In the genomic region with DNA sequence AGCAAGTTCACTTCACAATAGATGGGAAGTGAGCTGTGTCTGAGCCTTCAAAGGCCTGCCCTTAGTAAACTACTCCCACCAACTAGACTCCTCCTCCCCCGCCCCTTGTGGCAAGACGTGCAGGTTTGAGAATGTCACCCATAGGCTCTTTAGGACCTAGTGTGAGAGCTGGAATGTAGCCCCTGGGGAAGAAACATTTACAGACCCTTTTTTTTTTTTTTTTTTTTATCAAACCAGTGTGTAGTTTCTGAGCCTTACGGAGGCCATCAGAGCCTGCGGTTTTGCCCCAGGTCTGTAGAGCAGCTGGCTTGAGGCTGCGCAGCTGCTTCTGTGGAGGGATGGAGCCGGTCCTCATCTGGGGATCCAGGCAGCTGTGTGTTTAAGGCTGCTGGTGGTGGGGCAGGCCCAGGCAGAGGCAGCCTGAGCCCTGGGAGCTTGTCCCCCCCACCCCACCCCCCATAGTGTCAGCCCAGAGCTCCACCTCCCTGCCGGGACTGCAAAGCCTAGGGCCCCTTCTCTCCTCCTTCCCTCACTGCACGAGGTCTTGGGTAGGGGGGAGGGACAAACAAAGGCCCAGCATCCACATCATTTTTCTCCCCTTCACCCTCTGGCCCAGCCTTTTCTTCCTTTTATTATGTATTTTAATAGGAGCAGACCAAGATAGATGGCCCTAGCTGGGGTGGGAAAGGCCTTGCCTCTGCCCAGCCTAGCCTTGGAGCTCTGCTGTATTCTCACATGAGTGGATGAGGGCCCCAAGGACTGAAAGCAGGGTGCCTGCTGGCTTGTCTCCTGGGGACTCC, we compare ENCODE assay signal across 10 mouse cellular contexts. TPM values are rescaled to one million over a fixed set of nuclear protein-coding genes. Genes with fewer than 3 reads are reported as not detected.
DNase-seq lines count a peak whose midpoint lies in the region; ATAC-seq and TF ChIP-seq lines count a peak whose summit lies in the region.
"Had no signal": no experiment of that assay in that cellular context is flagged by ENCODE, and none has a peak within 500 bp of the region (broad histone marks: within the 10 kb centered on the region; RNA-seq: fewer than 3 reads in every experiment).

No protein-coding gene starts in this region.

- TF ChIP-seq POLR2A in lung, adult 2 months (IDR thresholded peaks at IDR 0.05; ENCODE audit: borderline replicate concordance, extremely low read depth, low read depth, low read length) = no peak

- H3K27ac ChIP-seq in kidney, embryonic 14.5 days (ENCODE audit: low read depth, low read length) = peak overlapping the region; percentile 3
- H3K27ac ChIP-seq in hindbrain, embryonic 12.5 days = peak overlapping the region; percentile 58
- no peak overlapping the region for H3K27ac ChIP-seq in neural tube, embryonic 12.5 days
- H3K27ac ChIP-seq: heart, embryonic 13.5 days had no signal

- no peak overlapping the region for H3K9ac ChIP-seq in kidney, embryonic 14.5 days (ENCODE audit: low read depth, low read length)
- H3K9ac ChIP-seq in hindbrain, embryonic 12.5 days = no peak overlapping the region; the same call in 1 of the 2 replicates
- no peak overlapping the region for H3K9ac ChIP-seq in neural tube, embryonic 12.5 days
- H3K9ac ChIP-seq: heart, embryonic 13.5 days had no signal

- H3K36me3 ChIP-seq in kidney, embryonic 14.5 days (ENCODE audit: control insufficient read depth, insufficient read depth, low read length) = no peaks in the 10 kb centered on the region
- no peaks in the 10 kb centered on the region for H3K36me3 ChIP-seq in hindbrain, embryonic 12.5 days
- no peaks in the 10 kb centered on the region for H3K36me3 ChIP-seq in neural tube, embryonic 12.5 days
- H3K36me3 ChIP-seq: heart, embryonic 13.5 days had no signal

- no peaks in the 10 kb centered on the region for H3K9me3 ChIP-seq in kidney, embryonic 14.5 days (ENCODE audit: control insufficient read depth, low read length)
- H3K9me3 ChIP-seq in hindbrain, embryonic 12.5 days (replicated peaks) = no peaks in the 10 kb centered on the region
- no peaks in the 10 kb centered on the region; the same call in 1 of the 2 replicates for H3K9me3 ChIP-seq in neural tube, embryonic 12.5 days

- no peak overlapping the region for H3K4me2 ChIP-seq in kidney, embryonic 14.5 days (replicated peaks; ENCODE audit: low read depth, low read length)
- no peak overlapping the region for H3K4me2 ChIP-seq in hindbrain, embryonic 12.5 days (replicated peaks)
- no peak overlapping the region for H3K4me2 ChIP-seq in neural tube, embryonic 12.5 days (replicated peaks)
- H3K4me2 ChIP-seq: heart, embryonic 13.5 days had no signal

- 23% methylated on average over 7 of the region's 8 CpGs for WGBS in kidney, embryonic 14.5 days
- 12% methylated on average over 8 of the region's 8 CpGs for WGBS in hindbrain, embryonic 12.5 days
- WGBS in neural tube, embryonic 12.5 days = 14% methylated on average over 8 of the region's 8 CpGs
- WGBS in lung, adult 2 months = 66% methylated on average over 8 of the region's 8 CpGs

- ATAC-seq in kidney, embryonic 14.5 days (ENCODE audit: low FRiP score, low TSS enrichment) = peak; percentile 81
- peak; percentile 86 for ATAC-seq in hindbrain, embryonic 12.5 days (ENCODE audit: low FRiP score)
- peak; percentile 71 for ATAC-seq in neural tube, embryonic 12.5 days (ENCODE audit: low FRiP score, low read depth)

- H3K4me3 ChIP-seq in kidney, embryonic 14.5 days (ENCODE audit: low read length) = no peak overlapping the region
- H3K4me3 ChIP-seq in hindbrain, embryonic 12.5 days = no peak overlapping the region
- no peak overlapping the region for H3K4me3 ChIP-seq in neural tube, embryonic 12.5 days
- H3K4me3 ChIP-seq in lung, adult 2 months (replicated peaks; ENCODE audit: extremely low read depth, low read depth, low read length) = no peak overlapping the region
- H3K4me3 ChIP-seq: heart, embryonic 13.5 days had no signal

- no peak for TF ChIP-seq CTCF in lung, adult 2 months (IDR thresholded peaks at IDR 0.05; ENCODE audit: insufficient read depth, low read length)

- H3K4me1 ChIP-seq in kidney, embryonic 14.5 days (ENCODE audit: control insufficient read depth, insufficient read depth, low read length) = no peaks in the 10 kb centered on the region
- H3K4me1 ChIP-seq in hindbrain, embryonic 12.5 days = peaks cover 19% of the 10 kb centered on the region
- H3K4me1 ChIP-seq in neural tube, embryonic 12.5 days = peaks cover 13% of the 10 kb centered on the region
- no peaks in the 10 kb centered on the region for H3K4me1 ChIP-seq in lung, adult 2 months (ENCODE audit: control insufficient read depth, insufficient read depth, low read length)

- no peak for DNase-seq in kidney, adult 18-20 months
- DNase-seq in WW6 (ENCODE audit: low read depth, low spot score) = peak; percentile 28
- no peak for DNase-seq in frontal cortex, adult 2 months (ENCODE audit: extremely low spot score in 1 of 2, low spot score in 1 of 2)
- no peak for DNase-seq in urinary bladder, postnatal 25 days (ENCODE audit: low spot score)
- no peak for DNase-seq in lung, adult 2 months
- DNase-seq: adrenal gland, postnatal 25 days had no signal

- no peaks in the 10 kb centered on the region for H3K27me3 ChIP-seq in kidney, embryonic 14.5 days (ENCODE audit: control insufficient read depth, insufficient read depth, low read length)
- peaks cover 5% of the 10 kb centered on the region for H3K27me3 ChIP-seq in hindbrain, embryonic 12.5 days
- no peaks in the 10 kb centered on the region for H3K27me3 ChIP-seq in neural tube, embryonic 12.5 days (replicated peaks)

RNA-seq across cellular contexts. Expression of a gene that starts 26.2 kb away (rescaled TPM):
- polyA plus RNA-seq in kidney, embryonic 14.5 days (2014; fragmentation: Nextera tagmentation; extraction: Ambion mirVana) = 5.9 and 6.2 TPM in 2 replicates
- 11.1 and 11.2 TPM in 2 replicates for polyA plus RNA-seq in hindbrain, embryonic 12.5 days (2016; fragmentation: Nextera tagmentation; extraction: Ambion mirVana)
- polyA plus RNA-seq in neural tube, embryonic 12.5 days (2016; fragmentation: Nextera tagmentation; extraction: Ambion mirVana) = 6.6 and 7.3 TPM in 2 replicates
- polyA plus RNA-seq in frontal cortex, adult 2 months (2012; rRNA removed) = 12.3 and 16.0 TPM in 2 replicates
- polyA plus RNA-seq in lung, adult 2 months (2012; rRNA removed) = 71.3 and 81.8 TPM in 2 replicates
